Mouse (Mus musculus): ENCODE data around the gene Cpsf3. TPM values are rescaled to one million over a fixed set of nuclear protein-coding genes. Genes with fewer than 3 reads are reported as not detected.
A peak's percentile ranks its signal among the peaks of the same experiment; 100 is the strongest.

Cpsf3 gene
- 86.7 and 87.1 TPM in 2 replicates for polyA plus RNA-seq (2015; fragmentation: Nextera tagmentation; extraction: Ambion mirVana)

DNA sequence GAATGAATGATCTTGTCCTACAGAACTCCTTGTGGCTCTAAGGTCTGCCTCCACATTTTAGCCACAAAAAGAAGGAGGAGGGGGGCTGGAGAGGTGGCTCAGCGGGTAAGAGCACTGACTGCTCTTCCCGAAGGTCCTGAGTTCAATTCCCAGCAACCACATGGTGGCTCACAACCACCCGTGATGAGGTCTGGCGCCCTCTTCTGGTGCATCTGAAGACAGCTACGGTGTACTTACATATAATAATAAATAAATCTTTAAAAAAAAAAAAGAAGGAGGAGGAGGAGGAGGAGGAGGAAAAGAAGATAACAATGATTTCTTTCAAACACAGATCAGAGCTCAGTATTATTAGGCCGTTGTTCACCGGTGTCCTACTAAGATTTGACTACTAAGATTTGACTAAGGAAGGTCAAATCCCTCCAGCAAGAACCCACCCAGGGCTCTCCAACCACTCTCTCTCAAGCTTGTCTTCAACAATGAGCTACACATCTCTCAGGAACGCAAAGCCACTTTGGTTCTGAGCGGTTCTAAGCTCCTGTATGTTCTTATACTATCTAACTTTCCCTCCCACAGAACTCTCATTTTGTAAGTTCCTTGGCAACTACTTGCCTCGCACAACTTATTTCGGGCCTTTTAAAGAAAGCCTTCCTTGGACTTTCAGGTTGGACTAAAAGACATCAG lies at the start of gene Cpsf3:
Gene Cpsf3 (plus strand): TSS at position 631 of the 681 bp plus-strand sequence.
- no peak for ATAC-seq (ENCODE audit: low FRiP score, low read depth)
- Histone ChIP-seq H3K9me3 (no peaks in the 10 kb centered on the region), H3K4me1 (replicated peaks) (peaks cover 33% of the 10 kb centered on the region), H3K27ac (replicated peaks) (peak within 1 kb of the TSS; percentile 90), H3K27me3 (no peaks in the 10 kb centered on the region), H3K4me2 (peak within 1 kb of the TSS; percentile 77), H3K36me3 (no peaks in the 10 kb centered on the region), H3K9ac (peak within 1 kb of the TSS; percentile 77), H3K4me3 (peak within 1 kb of the TSS; percentile 78)
- 52% methylated on average over 11 of the region's 11 CpGs for WGBS

DNA sequence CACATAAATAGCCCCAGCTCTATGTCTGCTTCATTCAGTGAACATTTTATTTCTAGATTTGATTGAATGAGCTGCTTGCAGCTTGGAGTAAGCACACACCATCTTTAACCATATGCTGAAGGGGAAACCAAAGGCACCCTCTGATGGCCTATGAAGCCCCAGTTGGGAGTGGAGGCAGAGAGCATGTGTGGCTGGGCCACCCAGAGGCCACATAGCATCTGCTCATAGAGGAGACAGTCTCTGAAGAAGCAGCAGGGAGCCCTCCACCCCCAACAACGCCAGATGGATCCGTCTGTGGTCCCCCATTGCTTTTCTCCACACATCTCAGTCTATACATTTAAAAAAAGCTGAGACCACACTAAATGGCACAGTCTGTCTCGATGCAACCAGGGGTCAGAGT lies 43.2 kb upstream of the Cpsf3 start:
- Histone ChIP-seq H3K9me3 (no peaks in the 10 kb centered on the region), H3K4me2 (no peak overlapping the region), H3K27me3 (no peaks in the 10 kb centered on the region), H3K36me3 (peaks cover 51% of the 10 kb centered on the region), H3K4me1 (replicated peaks) (no peaks in the 10 kb centered on the region), H3K27ac (replicated peaks) (no peak overlapping the region), H3K9ac (no peak overlapping the region), H3K4me3 (no peak overlapping the region)
- ATAC-seq (ENCODE audit: low FRiP score, low read depth): no peak
- WGBS: 60% methylated on average over 3 of the region's 3 CpGs

DNA sequence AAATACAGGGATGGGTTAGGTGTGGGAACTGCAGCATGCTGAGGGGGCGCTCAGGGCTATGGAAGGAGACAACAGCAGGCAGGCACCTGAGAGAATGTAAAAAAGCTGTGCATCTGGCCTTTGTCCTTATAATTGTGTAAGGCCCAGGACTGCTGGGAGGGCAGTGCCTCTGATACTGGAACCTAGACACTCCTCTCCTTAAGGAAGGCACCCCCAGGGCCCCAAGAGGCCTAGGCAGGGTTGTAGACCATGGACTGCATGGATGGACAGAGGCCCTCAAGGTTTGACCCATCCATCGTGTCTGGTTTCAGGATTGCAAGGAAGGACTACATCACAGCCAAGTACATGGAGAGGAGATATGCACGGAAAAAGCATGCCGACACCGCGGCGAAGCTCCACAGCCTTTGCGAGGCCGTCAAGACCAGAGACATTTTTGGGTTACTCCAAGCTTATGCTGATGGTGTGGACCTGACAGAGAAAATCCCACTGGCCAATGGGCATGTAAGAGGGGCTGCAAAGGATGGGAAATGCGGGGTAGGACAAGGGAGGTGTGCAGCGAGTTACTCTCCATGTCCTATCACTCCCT lies 40.7 kb upstream of the Cpsf3 start:
- peaks cover 55% of the 10 kb centered on the region for H3K36me3 ChIP-seq
- H3K4me2 ChIP-seq: no peak overlapping the region
- ATAC-seq (ENCODE audit: low FRiP score, low read depth): no peak
- H3K27ac ChIP-seq (replicated peaks): no peak overlapping the region
- H3K27me3 ChIP-seq: no peaks in the 10 kb centered on the region
- no peak overlapping the region for H3K4me3 ChIP-seq
- no peaks in the 10 kb centered on the region for H3K4me1 ChIP-seq (replicated peaks)
- 96% methylated on average over 11 of the region's 11 CpGs for WGBS
- H3K9ac ChIP-seq: no peak overlapping the region
- no peaks in the 10 kb centered on the region for H3K9me3 ChIP-seq

DNA sequence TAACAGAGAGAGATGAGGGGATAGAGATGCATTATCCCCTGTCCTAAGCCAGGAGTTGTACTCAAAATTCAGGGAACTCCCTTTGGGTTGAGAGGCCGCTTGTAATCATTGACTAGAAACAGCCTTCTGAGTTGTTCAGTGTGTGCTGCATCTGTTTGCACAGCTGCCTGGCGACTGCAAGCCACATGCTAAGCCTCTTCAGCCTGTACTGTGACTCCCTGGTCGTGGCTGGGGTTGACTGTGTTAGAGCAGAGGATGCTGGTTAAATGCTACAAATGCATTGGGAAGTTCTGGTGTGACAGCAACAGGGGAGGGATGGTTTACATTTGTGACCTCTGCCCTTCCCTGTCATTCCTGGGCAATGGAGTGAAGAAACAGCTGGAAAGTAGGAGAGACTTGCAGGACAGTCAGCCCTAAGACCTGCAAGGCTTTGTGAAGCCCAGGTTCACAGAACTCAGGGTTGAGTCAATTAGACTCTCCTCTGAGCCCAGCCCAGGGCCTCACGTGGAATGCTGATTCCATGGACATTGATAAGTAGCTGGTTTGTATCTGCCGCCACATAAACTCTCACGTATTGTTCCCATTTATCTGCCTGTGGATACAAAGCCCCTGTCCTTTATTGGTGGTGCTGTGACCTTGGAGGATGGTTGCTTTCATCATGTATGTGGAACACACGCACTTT lies 37.3 kb upstream of the Cpsf3 start:
- WGBS: 75% methylated on average over 7 of the region's 7 CpGs
- no peaks in the 10 kb centered on the region for H3K4me1 ChIP-seq (replicated peaks)
- no peaks in the 10 kb centered on the region for H3K9me3 ChIP-seq
- no peak overlapping the region for H3K4me3 ChIP-seq
- no peak overlapping the region for H3K4me2 ChIP-seq
- peaks cover 72% of the 10 kb centered on the region for H3K36me3 ChIP-seq
- no peaks in the 10 kb centered on the region for H3K27me3 ChIP-seq
- no peak for ATAC-seq (ENCODE audit: low FRiP score, low read depth)
- H3K27ac ChIP-seq (replicated peaks): no peak overlapping the region
- H3K9ac ChIP-seq: no peak overlapping the region

DNA sequence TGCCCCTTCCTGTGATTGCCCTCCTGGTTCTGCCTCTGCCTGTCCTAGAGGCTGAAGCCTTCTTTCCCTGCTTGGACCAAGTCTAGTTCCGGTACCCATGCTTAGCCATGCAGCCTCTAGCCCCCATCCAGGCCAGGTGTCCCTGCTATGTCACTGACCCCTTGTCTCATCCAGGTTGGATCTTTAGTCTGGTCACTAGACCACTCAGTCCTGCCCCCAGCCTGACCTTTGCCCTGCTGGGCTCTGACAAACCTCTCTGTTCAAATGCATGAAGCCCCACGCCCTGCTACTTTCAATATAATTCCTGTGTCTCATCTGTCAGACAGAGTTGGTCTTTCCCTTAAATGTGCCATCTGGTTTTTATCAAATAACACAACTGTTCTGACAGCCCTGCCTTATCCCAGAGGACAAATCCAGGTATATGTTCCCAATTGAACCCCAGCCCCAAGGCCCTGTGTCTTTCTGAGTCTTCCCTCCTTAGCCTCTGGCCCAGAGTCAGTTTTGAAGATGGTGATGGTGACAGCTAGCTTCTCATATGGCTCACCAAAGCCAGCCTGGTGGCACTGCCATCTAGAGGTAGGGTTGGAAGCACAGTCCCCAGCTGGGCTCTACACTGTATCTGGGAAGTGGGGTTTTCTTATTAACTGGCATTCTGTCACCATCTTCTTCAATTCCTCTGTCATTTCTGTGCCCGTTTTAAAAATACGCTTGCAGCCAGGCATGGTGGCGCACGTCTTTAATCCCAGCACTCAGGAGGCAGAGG lies 24.5 kb upstream of the Cpsf3 start:
- peaks cover 51% of the 10 kb centered on the region for H3K36me3 ChIP-seq
- no peak overlapping the region for H3K27ac ChIP-seq (replicated peaks)
- no peaks in the 10 kb centered on the region for H3K27me3 ChIP-seq
- no peaks in the 10 kb centered on the region for H3K9me3 ChIP-seq
- 98% methylated on average over 6 of the region's 6 CpGs for WGBS
- no peak overlapping the region for H3K4me3 ChIP-seq
- H3K4me2 ChIP-seq: no peak overlapping the region
- ATAC-seq (ENCODE audit: low FRiP score, low read depth): no peak
- no peak overlapping the region for H3K9ac ChIP-seq
- no peaks in the 10 kb centered on the region for H3K4me1 ChIP-seq (replicated peaks)

DNA sequence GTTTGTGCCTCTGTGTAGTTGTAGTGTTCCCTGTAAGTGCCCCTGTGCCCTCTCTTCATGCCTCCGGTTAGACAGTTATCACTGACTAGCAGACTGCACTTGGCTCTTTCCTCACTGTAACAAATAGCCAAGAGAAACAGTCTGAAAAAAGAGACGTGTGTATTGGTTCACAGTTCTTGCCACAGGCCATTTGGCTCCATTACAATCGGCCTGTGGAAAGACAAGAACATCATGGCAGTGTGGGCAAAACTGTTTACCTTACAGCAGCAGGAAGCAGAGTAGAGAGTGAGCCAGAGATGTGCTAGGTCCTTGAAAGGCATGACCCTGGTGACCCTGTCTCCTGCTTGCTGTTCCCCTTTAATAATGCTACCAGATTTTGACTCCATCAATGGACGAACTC lies 23.7 kb upstream of the Cpsf3 start:
- Histone ChIP-seq H3K4me3 (no peak overlapping the region), H3K27ac (replicated peaks) (no peak overlapping the region), H3K9me3 (no peaks in the 10 kb centered on the region), H3K27me3 (no peaks in the 10 kb centered on the region), H3K36me3 (peaks cover 51% of the 10 kb centered on the region), H3K9ac (no peak overlapping the region), H3K4me2 (no peak overlapping the region), H3K4me1 (replicated peaks) (no peaks in the 10 kb centered on the region)
- WGBS: 88% methylated on average over 4 of the region's 4 CpGs
- no peak for ATAC-seq (ENCODE audit: low FRiP score, low read depth)

DNA sequence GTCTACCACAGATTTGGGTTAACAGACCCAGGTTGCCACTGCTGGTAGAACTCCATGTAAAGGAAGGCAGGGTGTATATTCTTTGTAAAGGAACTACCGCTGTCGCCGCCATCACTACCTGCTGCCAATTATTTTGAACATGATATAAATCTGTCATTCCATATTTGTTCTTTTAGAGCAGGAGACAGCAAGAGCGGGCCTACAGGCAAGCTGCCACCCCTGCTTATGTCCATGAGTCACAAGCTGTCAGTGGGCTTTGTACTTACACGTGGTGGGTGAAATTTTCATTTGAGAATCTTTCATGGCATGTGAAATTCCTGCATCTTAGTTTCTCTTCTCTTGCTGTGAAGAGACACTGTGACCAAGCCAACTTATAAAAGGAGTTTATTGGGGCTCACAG lies 21.9 kb upstream of the Cpsf3 start:
- Histone ChIP-seq H3K9ac (no peak overlapping the region), H3K4me3 (no peak overlapping the region), H3K9me3 (no peaks in the 10 kb centered on the region), H3K27me3 (no peaks in the 10 kb centered on the region), H3K36me3 (peaks cover 48% of the 10 kb centered on the region), H3K27ac (replicated peaks) (no peak overlapping the region), H3K4me1 (replicated peaks) (no peaks in the 10 kb centered on the region), H3K4me2 (no peak overlapping the region)
- no peak for ATAC-seq (ENCODE audit: low FRiP score, low read depth)
- WGBS: 95% methylated on average over 5 of the region's 5 CpGs

DNA sequence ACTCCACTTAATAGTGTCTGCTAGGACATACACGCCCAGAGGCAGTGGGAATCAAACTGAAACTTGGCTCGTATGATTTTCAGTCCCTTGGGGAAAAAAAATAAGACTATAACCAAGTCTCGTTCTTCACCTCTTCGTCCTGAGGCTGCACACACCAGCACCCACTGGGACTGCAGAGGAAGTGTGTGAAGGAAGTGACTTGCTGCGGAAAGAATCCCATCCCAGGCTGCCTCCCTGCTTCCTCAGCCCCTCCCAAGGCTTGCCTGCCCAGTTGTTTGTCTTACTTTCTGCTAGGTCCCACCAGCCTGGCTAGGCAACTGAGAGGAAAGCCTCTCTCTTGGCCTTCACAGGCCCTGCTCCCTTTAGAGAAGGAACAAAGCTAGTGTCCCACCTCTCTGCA lies 20.9 kb upstream of the Cpsf3 start:
- no peak overlapping the region for H3K4me3 ChIP-seq
- H3K4me2 ChIP-seq: no peak overlapping the region
- no peaks in the 10 kb centered on the region for H3K4me1 ChIP-seq (replicated peaks)
- no peaks in the 10 kb centered on the region for H3K9me3 ChIP-seq
- WGBS: 73% methylated on average over 5 of the region's 5 CpGs
- no peak overlapping the region for H3K27ac ChIP-seq (replicated peaks)
- H3K36me3 ChIP-seq: peaks cover 50% of the 10 kb centered on the region
- no peak for ATAC-seq (ENCODE audit: low FRiP score, low read depth)
- no peaks in the 10 kb centered on the region for H3K27me3 ChIP-seq
- no peak overlapping the region for H3K9ac ChIP-seq

DNA sequence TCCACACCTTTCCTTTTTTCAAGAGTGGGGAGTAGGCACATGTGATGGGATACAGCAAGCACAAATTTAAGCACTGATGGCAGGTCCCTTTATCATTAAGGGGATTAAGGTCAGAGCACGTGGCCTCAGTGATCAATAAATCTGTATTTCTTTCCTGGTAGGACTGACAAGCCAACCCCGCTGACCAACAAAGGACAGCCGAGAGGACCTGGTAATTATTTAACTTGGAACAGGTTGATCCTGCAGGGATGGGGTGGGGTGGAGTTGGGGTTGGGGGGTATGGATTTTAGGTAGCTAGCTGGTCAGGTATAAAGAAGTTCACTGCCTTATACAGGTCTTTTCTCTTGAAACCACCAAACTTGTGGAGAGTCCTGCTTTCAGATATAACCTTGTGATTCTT lies 20.2 kb upstream of the Cpsf3 start:
- peaks cover 46% of the 10 kb centered on the region for H3K36me3 ChIP-seq
- WGBS: 88% methylated on average over 3 of the region's 3 CpGs

DNA sequence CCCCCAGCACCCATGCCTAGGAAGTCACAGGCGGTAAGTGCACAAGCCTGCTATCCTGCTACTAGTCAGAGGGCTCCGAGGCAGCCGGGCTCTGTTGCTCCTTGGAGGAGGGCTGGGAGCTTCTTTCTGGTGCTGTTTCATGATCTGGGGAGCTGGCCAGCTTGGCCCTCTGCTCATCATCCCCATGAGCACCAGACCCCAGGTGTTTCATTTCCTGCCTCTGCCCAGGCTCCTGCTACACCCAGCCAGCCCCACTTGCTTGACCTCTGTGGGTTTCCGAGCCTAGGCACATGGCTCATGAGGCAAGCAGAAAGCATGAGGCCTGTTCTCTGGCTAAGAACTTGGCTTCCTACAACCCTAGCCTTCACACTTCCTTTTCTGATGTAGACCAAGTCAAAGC lies 19.7 kb upstream of the Cpsf3 start:
- Histone ChIP-seq H3K27ac (replicated peaks) (no peak overlapping the region), H3K4me1 (replicated peaks) (no peaks in the 10 kb centered on the region), H3K4me3 (no peak overlapping the region), H3K9ac (no peak overlapping the region), H3K4me2 (no peak overlapping the region), H3K9me3 (no peaks in the 10 kb centered on the region), H3K27me3 (no peaks in the 10 kb centered on the region), H3K36me3 (peaks cover 51% of the 10 kb centered on the region)
- 89% methylated on average over 4 of the region's 4 CpGs for WGBS
- ATAC-seq (ENCODE audit: low FRiP score, low read depth): no peak

More for the DNA sequence above, 20.2 kb upstream of the Cpsf3 start:
- Histone ChIP-seq H3K27me3 (no peaks in the 10 kb centered on the region), H3K27ac (replicated peaks) (no peak overlapping the region), H3K4me1 (replicated peaks) (no peaks in the 10 kb centered on the region), H3K9me3 (no peaks in the 10 kb centered on the region), H3K9ac (no peak overlapping the region), H3K4me3 (no peak overlapping the region), H3K4me2 (no peak overlapping the region)
- ATAC-seq (ENCODE audit: low FRiP score, low read depth): no peak

DNA sequence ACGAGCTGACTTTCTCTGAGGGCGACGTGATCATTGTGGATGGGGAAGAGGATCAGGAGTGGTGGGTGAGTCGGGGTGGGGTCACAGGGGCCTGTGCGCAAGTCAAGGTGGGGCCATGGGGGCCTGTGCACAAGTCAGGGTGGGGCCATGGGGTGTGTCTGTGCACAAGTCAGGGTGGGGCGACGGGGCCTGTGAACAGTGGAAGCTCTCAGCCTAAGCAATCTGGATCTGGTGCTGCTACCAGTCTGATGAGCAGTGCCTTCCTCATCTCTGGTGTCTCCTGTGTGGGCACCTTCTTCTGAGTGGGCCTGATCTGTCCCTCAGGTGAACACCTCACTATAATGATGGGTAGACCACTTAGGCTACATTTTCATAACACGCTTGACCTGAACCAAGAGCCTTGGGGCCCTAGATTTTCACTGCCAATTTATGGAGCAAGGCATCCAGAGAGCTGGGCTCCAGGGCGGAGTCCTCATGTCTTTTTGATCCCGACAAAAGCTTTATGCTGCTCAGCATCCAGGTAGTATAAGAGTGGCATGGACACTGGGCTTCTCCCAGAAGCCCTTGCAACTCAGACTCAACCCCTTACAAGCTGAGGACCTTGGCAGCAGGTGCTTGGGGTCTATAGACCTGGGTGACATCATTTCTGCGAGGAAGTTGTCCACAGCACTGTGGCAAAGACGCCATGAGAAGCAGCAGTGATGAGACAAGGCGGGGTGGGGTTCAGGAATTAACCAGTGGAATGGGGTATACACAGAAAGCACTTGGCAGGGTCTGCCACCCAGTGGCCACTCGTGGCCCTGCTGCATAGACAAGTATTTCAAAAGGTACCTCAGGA lies 19.0 kb upstream of the Cpsf3 start:
- H3K9me3 ChIP-seq: no peaks in the 10 kb centered on the region
- WGBS: 75% methylated on average over 14 of the region's 14 CpGs
- no peaks in the 10 kb centered on the region for H3K27me3 ChIP-seq
- no peak overlapping the region for H3K4me3 ChIP-seq
- H3K4me1 ChIP-seq (replicated peaks): no peaks in the 10 kb centered on the region
- no peak overlapping the region for H3K4me2 ChIP-seq
- 0 out of 2 replicates have a peak overlapping the region, but pooled peaks have one; percentile 5 for H3K27ac ChIP-seq (replicated peaks)
- no peak overlapping the region for H3K9ac ChIP-seq
- H3K36me3 ChIP-seq: peaks cover 57% of the 10 kb centered on the region
- ATAC-seq (ENCODE audit: low FRiP score, low read depth): peak; percentile 89
